Mouse (Mus musculus): ENCODE results near the gene G430095P16Rik.

DNA sequence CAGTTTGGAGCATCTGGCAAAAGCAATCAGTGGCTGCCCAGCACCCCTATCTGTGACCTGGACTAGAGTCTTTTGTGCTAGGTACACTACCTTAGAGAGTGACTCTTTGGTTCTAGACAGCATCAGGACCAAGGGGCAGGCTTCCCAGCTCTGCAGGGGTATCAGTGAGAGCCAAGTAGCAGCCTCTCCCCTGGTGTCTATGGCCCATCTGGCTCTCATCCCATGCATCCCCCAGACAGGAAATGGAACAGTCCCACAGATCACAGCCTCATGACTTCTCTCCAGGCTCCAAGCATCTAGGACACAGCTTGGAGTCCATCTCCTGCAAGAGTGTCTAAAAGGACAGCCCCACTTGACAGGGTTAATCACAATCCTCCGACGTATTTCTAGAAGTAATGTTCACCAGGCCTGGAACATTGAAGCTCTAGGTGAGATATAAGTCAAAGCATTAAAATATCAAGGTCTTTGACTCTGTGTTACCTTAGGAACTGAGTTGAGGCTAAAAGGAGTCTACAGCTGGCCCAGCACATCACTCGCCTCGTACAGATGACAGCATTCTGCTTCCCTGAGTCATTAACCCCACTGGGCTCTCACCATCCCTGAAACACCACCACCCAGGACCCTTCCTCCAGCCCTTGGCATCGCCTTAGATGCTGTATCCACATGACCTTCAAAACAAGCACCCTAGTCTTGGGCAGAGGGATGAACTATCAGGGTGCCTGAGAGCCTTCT lies 3.7 kb upstream of the G430095P16Rik start:
- TF ChIP-seq CTCF (IDR thresholded peaks at IDR 0.05; ENCODE audit: low read depth) (no peak), EP300 (IDR thresholded peaks at IDR 0.05; ENCODE audit: low read depth) (no peak)
